Mouse (Mus musculus) spleen, adult 12 weeks (tissue): Measurements from ENCODE around the gene Plscr4.
A peak's percentile ranks its signal among the peaks of the same experiment; 100 is the strongest.

Experiments
- DNase-seq: peaks from one replicate; pipeline ENCODE4 v3.0.0; 2022; ENCODE audit warnings: low spot score

The Plscr4 gene

DNA sequence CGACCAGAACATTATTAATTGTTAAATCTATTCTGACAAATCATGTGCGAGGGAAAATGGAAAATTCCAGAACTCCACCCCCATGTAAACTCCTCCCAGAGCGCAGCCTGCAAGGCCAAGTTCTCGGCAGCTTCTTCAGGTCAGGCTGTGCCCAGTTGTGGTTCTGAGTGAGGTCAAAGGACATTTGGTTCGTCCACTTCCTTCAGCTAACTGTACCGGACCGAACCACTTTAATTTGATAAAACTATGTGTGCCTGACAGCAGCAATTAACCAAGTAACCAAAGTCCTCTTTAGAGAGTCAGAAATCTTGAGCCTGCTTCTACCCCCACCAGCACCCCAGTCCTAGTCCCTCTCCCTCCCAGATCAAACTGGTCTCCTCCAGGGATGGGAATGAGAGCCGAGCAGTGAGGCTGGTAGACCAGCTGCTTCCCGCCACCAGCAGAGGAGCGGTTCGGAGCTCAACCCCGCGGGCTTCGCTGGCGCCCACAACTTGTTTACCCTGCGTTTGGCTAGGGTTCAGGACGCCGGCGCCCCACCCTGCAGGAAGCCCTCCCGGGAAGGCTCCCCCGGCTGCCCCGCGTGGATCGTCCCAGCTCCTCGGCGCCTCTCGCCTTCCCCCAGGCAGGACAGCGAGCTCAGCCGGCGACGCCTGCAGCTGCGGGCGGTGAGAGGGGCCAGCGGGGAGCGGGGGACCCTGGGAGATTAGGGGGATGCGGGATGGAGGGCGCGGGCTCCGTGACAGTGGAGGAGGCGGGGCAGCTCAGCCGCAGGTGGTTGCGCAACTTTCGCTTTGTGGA, at the start of gene Plscr4:
Plscr4 (plus strand) TSS at position 113 of the 798 bp plus-strand sequence.
- peak; percentile 51 for DNase-seq

DNA sequence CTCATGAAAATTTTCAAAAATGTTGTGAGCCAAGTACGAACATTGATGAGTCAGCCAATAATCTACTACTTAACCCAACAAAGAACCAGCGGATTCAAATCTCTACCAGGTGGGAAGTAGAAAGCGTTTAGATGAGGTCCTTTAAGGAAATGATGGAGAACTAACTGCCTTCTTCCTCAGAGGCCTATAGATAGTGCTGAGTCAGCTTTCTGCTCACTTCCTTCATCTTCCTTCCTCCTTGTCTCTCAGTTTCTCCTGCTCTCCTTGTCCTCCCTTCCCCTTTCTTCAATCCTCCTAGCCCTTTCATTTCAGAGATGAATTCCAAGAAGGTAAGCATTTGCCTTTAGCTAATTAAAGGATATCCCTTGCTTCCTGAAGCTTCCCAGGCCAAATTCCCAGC, 46.9 kb upstream of the Plscr4 start:
- DNase-seq: no peak

DNA sequence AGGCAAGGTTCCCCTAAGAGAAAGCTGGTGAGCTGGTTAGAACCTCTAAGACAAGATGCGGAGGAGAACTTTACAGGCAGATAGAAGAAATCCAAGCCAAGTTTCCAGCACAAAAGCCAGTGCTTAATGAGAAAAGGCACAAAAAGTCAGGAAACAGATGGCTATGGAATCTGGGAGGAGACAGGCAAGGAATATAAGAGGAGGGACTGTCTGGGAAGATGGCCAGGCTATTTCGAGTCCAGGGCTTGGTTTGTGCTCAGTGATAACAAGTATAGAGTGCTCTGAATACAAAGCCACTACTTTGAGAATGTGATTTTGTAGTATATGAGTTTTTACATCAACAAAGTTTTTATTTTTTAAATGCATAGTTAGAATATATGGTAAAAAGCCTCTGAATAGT, 45.1 kb upstream of the Plscr4 start:
- no peak for DNase-seq

DNA sequence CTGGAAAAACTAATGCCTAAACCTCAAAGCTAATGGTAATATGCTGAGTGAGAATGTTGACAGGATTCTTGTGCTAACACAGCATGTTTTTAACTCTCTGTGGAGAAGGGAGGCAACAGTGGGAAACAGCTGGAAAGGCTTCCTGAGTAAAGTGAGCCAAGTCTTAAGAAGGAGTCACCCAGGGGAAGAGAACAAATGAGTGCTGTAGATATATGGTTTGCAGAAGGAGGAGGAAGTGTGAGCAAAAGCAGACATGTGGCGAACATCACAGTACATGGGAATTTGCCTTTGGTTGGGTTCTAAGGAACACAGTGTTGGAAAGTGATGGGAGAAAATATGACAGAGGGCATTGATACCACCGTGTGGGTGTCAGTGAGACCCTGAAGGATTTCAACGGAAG, 43.5 kb upstream of the Plscr4 start:
- no peak for DNase-seq

GRCm38 (mm10) chr9:92437781-92438180, 19.4 kb upstream of the Plscr4 start:
- no peak for DNase-seq

GRCm38 (mm10) chr9:92441468-92441867, 15.7 kb upstream of the Plscr4 start:
- DNase-seq: no peak

GRCm38 (mm10) chr9:92444536-92444935, 12.6 kb upstream of the Plscr4 start:
- DNase-seq: no peak

- DNase-seq: no peak
Measured at GRCm38 (mm10) chr9:92456605-92457004, 568 bp upstream of the Plscr4 start.

- no peak for DNase-seq
Measured at GRCm38 (mm10) chr9:92458059-92458402, 858 bp downstream of the Plscr4 start.

GRCm38 (mm10) chr9:92458418-92458817, 1.2 kb downstream of the Plscr4 start:
- DNase-seq: no peak

DNA sequence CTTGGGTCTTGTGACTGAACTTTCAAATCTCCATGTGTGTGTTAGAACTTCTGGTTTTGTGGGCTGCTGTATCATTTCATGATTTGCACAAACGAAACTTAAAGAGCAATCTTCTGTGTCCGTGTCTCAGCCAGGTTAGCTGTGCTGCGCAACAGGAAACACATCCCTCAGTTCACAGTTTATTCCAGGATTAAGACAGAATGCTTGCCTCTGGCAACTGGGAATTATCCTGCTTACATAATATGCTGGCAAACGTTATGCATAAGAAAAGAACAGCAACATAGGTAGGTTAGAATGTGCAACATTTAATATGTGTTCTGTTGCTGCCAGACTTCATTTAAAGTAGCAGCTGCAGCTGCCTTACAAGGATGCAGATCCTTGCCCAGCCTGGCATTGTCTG, 10.6 kb downstream of the Plscr4 start:
- DNase-seq: no peak

DNA sequence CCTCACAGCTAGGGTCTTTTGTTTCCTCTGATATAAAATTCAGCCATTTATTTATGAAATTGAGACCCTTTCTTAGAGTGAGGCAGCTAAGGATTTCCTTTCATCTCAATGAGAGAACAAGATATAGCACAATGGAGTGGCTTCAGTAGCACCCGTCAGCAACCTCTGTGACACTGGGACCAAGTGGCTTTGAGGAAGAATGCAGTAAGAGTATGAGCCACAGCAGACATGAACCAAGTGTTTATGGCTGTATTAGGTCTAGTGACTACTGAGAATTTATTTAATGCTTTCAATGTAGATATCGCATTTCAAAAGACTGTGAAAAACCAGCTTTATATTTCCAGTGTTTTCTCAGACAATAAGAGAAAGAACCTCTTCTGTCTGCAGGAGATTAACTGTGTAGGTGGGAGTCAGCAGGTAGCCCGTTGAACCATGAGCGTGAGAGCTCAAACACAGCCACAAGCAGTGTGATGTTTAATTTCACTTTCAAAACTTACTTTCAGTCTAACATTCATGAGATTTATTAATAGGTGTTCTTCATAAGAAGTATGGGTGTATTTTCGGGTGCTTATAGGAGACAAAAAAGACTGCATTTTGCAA, 15.2 kb downstream of the Plscr4 start:
- DNase-seq: no peak

DNA sequence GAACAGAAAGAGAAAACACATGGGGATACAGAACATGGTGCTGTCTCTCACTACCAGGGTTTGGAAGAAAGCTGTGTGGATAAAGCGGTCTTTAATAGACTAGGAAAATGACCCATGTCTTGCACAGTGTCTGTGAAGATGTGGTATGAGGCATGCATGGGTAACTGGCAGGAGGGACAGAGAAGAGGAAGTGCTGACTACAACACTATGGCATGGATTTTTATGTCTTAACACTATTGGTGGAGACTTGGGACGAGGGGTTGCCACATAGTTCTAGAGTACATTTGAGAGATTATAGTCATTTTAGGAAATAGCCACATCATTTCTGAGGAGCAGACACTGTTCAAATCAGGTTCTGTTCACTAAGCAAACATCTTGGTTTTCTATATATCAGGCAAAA, 16.0 kb downstream of the Plscr4 start:
- DNase-seq: no peak

GRCm38 (mm10) chr9:92474244-92474643, 17.1 kb downstream of the Plscr4 start:
- DNase-seq: no peak

GRCm38 (mm10) chr9:92481663-92482062, 24.5 kb downstream of the Plscr4 start:
- no peak for DNase-seq

- DNase-seq: no peak
Measured at GRCm38 (mm10) chr9:92482551-92482950, 25.4 kb downstream of the Plscr4 start.

DNA sequence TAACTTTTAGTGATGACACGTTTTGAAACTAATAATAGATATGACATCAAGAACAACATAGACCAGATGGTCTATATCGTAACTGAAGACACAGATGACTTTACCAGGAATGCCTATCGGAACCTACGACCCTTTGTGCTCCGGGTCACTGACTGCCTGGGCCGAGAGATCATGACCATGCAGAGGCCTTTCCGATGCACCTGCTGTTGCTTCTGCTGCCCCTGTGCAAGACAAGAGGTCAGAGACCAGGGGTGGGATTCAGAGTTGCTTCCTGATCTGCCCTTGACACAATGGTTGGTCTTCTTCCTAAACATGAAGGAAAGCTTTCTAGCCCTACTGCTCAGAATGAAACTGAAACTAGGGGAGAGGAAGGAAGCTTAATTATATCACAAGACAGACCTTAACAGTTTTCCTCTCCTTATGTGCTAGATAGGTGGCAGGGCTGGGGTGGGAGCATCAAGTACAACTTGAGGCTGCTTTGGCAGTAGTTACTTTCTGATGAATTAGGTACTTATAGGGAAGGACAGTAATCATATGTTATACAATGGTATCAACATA, 27.6 kb downstream of the Plscr4 start:
- DNase-seq: no peak

GRCm38 (mm10) chr9:92489857-92490256, 32.7 kb downstream of the Plscr4 start:
- no peak for DNase-seq

GRCm38 (mm10) chr9:92490319-92490718, 33.1 kb downstream of the Plscr4 start:
- DNase-seq: no peak

DNA sequence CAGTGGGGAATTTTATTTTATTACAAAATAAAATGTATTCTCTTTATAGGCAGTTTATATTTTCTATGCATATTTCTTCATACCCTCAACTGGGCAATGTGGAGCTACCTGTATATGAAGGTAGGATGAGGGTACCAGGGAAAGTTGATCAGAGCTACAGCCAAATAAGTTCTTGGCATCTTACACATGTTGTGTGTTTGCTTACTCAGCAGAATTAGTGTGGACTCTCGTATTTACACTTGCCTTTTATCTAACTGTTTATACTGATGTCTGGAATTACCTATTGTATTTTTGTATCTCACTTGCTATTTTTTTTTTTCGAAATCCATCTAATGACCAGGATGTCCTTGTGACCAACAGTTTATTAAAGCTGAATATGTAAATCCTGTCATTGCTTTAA, 34.1 kb downstream of the Plscr4 start:
- DNase-seq: no peak

DNA sequence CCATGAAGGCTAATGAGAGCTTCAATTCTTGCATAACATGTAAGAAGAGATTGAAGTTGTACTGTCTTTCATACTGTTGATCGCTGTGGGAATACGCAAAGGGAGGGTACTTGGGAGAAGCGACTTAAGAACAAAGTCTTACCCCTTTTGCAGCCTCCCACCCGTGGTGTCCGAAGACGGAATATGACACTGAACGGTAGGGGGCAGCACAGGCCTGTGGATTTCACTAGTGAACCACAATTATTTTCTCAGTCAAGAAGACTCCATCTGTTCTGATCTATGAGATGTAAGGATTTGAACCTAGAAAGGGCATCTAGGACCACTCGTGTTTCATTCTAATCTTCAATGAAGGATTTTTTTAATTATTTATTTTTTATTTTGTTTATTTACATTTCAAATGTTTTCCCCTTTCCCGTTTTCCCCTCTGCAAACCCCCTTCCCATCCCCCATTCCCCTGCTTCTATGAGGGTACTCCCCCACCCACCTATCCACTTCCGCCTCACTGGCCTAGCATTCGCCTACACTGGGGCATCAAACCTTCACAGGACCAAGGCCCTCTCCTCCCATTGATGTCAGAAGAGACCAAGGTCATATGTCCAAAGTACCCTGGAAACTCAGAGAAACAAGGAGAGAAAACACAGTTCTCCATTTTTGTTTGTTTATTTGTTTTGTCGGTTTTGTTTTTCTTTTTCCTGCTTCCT, 42.7 kb downstream of the Plscr4 start:
- peak; percentile 25 for DNase-seq

DNA sequence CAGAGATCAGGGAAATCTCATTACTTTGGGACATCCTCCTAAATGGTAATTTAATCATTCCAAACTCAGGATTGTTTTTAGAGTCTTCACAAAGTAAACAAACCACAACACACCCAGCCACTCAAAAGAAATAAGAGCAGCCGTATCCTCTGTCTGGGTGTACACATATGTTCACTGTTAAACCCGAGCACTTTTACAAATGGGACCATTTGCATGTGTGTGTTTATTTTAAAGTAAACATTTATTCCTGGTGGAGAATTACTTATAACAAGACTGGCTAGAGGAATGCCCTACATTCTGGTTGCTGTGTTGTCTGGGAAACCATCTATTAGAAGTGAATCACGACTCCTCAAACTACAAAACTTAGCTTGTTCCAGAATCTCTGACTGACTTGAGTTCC, 47.1 kb downstream of the Plscr4 start:
- DNase-seq: no peak

DNA sequence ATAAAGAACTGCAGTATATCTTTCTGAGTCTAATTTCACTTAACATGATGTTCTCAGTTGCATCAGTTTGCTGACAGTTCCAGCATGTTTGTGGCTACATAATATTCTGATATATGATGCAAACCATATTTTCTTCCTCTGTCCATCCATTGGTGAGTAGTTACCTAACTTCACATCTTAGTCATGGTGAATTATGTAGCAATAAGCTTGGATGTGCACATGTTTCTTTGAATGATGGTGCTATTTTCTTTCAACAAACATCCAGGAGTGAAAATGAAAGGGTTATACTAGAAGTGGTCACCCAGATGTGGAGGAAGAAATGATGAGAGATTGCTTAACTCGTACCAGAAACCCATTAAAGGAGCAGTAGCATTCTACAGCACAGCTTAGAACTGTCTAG, 47.7 kb downstream of the Plscr4 start:
- no peak for DNase-seq
